Mouse (Mus musculus) midbrain, embryonic 16.5 days (tissue): Measurements from ENCODE around the gene Fhl3. TPM values are rescaled to one million over a fixed set of nuclear protein-coding genes. Genes with fewer than 3 reads are reported as not detected.

ENCODE experiments used
- ATAC-seq: fragments of 200-750 bp; cut with Nextera tagmentation; 2 replicates; pipeline ENCODE4 v1.8.0; 2017; ENCODE audit warnings: moderate TSS enrichment
- H3K27ac ChIP-seq: fragments of 300-500 bp; sonication (generic); 2 replicates; pipeline ENCODE4 v1.5.1; 2014; ENCODE audit warnings: mild to moderate bottlenecking, low read length, mixed read lengths
- H3K27me3 ChIP-seq: fragments of 300-500 bp; sonication (generic); 2 replicates; pipeline ENCODE4 v1.6.1; 2014; ENCODE audit warnings: low read depth, low read length, mixed read lengths; ENCODE audit not compliant: control insufficient read depth, insufficient read depth
- H3K36me3 ChIP-seq: fragments of 300-500 bp; sonication (generic); 2 replicates; pipeline ENCODE4 v1.6.1; 2014; ENCODE audit warnings: mild to moderate bottlenecking, low read length, moderate library complexity, mixed read lengths; ENCODE audit not compliant: control insufficient read depth, insufficient read depth
- H3K4me1 ChIP-seq: fragments of 300-500 bp; sonication (generic); 2 replicates; pipeline ENCODE4 v1.6.1; 2014; ENCODE audit warnings: mild to moderate bottlenecking, low read length, mixed read lengths; ENCODE audit not compliant: control insufficient read depth, insufficient read depth
- H3K4me2 ChIP-seq: fragments of 300-500 bp; sonication (generic); 2 replicates; pipeline ENCODE4 v1.6.1; 2014; ENCODE audit warnings: mild to moderate bottlenecking, low read length, mixed read lengths
- H3K4me3 ChIP-seq: fragments of 300-500 bp; sonication (generic); 2 replicates; pipeline ENCODE4 v1.5.1; 2014; ENCODE audit warnings: low read depth, mild to moderate bottlenecking, low read length, moderate library complexity, mixed read lengths
- H3K9ac ChIP-seq: fragments of 300-500 bp; sonication (generic); 2 replicates; pipeline ENCODE4 v1.6.1; 2014; ENCODE audit warnings: low read depth, low read length, mixed read lengths
- H3K9me3 ChIP-seq: fragments of 300-500 bp; sonication (generic); replicated peaks from 2 replicates; pipeline ENCODE4 v1.6.1; 2014; ENCODE audit warnings: mild to moderate bottlenecking, low read length, mixed read lengths; ENCODE audit not compliant: control insufficient read depth, poor library complexity, severe bottlenecking
- WGBS: fragments of 180-500 bp; shearing (Covaris S2); extraction: QIAGEN DNeasy Blood & Tissue Kit; methylation state at CpG from one replicate; pipeline ENCODE4 v1.1.7; 2014; 5-methylcytosine and 5-hydroxymethylcytosine counted together
- polyA plus RNA-seq: library from polyadenylated mRNA; unstranded; fragments of >200 nt; fragmentation: Nextera tagmentation; extraction: Ambion mirVana; gene quantifications from 2 replicates; pipeline ENCODE4 v1.2.1, GENCODE M21; 2015

Fhl3 gene
- polyA plus RNA-seq = 1.5 and 1.7 TPM in 2 replicates

DNA sequence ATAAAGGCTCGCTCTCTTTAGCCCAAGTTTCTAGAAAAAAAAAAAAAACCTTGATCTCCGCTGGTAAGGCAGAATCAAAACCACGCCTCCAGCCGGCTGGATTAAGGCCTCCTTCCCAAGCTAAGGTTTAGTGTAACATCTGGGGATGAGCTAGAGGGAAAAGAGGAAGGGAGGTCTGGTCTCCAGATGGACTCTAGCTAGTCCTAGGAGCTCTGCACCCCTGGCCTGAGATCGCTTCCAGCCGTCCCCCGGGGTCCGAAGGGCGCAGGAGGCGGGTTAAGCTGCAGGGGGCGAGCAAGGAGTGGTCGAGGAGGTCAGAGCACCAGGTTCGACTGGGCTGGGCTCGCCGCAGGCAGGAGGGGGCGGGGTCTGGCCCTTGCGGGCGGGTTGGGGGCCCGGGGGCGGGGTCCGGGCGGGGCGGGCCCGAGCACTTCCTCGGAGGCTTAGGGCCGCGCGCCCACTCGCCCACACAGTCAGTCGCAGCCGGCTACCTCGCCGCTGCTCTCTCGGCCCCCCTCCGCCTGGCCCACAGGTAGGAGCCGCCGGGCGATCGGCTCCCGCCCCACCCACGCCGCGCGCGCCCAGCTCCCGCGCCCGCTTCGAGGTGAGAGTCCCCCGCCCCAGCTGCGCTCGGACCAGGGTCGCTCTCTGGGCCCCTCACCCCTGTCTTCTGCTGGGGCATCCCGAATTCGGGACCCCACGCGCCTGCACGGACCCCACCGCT lies at the start of gene Fhl3:
Gene Fhl3, plus strand, starts transcription at position 454 of the 724 bp plus-strand sequence.
- Histone ChIP-seq H3K4me3 (peak within 1 kb of the TSS; percentile 67), H3K9ac (peak within 1 kb of the TSS; percentile 76), H3K4me2 (peak within 1 kb of the TSS; percentile 98), H3K4me1 (peaks cover 20% of the 10 kb centered on the region), H3K27ac (no peak within 1 kb of the TSS), H3K27me3 (peaks cover 9% of the 10 kb centered on the region), H3K36me3 (no peaks in the 10 kb centered on the region), H3K9me3 (no peaks in the 10 kb centered on the region)
- peak; percentile 40; the same call in 1 of the 2 replicates for ATAC-seq
- under 1% methylated on average over 38 of the region's 59 CpGs for WGBS

DNA sequence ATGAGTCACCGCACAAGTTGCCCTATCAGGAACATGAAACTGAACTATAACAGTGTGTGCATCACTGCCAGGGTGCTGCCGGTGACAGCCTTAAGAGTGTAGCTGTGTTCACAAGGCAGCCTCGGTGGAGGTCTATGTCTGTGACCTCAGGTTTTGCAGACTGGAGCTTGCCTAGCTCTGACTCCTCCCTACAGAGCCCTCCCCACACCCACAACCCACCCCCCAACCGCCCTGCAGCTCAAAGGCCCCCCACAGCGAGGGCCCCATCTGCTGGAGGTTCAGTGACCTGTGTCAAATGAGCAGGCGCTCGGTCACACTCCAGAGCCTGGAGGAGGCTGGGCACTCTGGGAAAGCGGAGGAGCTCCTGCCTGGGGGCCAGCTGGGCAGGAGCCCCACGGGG lies 47.6 kb upstream of the Fhl3 start:
- WGBS = 6% methylated on average over 9 of the region's 9 CpGs
- H3K4me3 ChIP-seq = no peak overlapping the region
- H3K27ac ChIP-seq = no peak overlapping the region
- no peaks in the 10 kb centered on the region for H3K9me3 ChIP-seq
- no peak overlapping the region for H3K4me2 ChIP-seq
- H3K9ac ChIP-seq = no peak overlapping the region
- no peak for ATAC-seq
- no peaks in the 10 kb centered on the region for H3K36me3 ChIP-seq
- peaks cover 11% of the 10 kb centered on the region for H3K27me3 ChIP-seq
- peaks cover 8% of the 10 kb centered on the region; the same call in 1 of the 2 replicates for H3K4me1 ChIP-seq

DNA sequence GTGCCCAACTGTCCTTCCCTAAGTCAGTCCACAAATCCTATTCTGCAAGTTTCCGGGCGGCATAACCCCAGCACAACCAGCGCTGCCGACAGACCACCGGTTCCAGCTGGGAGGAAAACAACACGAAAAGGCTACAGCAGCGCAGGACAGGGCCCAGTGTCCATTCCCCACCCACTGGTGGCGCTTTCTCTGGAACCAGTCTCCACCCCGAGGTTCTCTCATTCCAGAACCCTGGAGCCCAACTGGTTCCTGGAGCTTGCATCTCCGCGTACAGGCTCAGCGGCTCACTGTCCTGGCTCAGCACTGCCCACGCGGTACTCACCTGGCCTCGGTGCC lies 44.0 kb upstream of the Fhl3 start, which contains the start of gene Pou3f1:
Gene Pou3f1, plus strand, starts transcription at position 290 of the 336 bp plus-strand sequence.
- peak within 1 kb of the TSS; percentile 49 for H3K4me3 ChIP-seq
- WGBS = under 1% methylated on average over 15 of the region's 15 CpGs
- H3K27ac ChIP-seq = peak within 1 kb of the TSS; percentile 64
- no peaks in the 10 kb centered on the region for H3K9me3 ChIP-seq
- no peaks in the 10 kb centered on the region for H3K36me3 ChIP-seq
- peak; percentile 29 for ATAC-seq
- H3K9ac ChIP-seq = peak within 1 kb of the TSS; percentile 68
- H3K4me1 ChIP-seq = peaks cover 21% of the 10 kb centered on the region
- peaks cover 25% of the 10 kb centered on the region for H3K27me3 ChIP-seq
- peak within 1 kb of the TSS; percentile 89 for H3K4me2 ChIP-seq

GRCm38 (mm10) chr4:124656854-124657650 lies 43.4 kb upstream of the Fhl3 start:
- Histone ChIP-seq H3K4me2 (peak overlapping the region; percentile 89), H3K9ac (peak overlapping the region; percentile 68), H3K4me1 (peaks cover 21% of the 10 kb centered on the region), H3K27ac (peak overlapping the region; percentile 51), H3K36me3 (no peaks in the 10 kb centered on the region), H3K27me3 (peaks cover 27% of the 10 kb centered on the region), H3K4me3 (peak overlapping the region; percentile 49), H3K9me3 (no peaks in the 10 kb centered on the region)
- under 1% methylated on average over 78 of the region's 92 CpGs for WGBS
- ATAC-seq = peak; percentile 91

DNA sequence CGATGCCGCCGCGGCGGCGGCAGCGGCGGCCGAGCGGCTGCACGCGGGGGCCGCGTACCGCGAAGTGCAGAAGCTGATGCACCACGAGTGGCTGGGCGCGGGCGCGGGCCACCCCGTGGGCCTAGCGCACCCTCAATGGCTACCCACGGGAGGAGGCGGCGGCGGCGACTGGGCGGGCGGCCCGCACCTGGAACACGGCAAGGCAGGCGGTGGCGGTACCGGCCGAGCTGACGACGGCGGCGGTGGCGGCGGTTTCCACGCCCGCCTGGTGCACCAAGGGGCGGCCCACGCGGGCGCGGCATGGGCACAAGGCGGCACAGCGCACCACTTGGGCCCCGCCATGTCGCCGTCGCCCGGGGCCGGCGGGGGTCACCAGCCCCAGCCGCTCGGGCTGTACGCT lies 42.7 kb upstream of the Fhl3 start:
- Histone ChIP-seq H3K4me1 (peaks cover 18% of the 10 kb centered on the region), H3K27me3 (peaks cover 27% of the 10 kb centered on the region), H3K36me3 (no peaks in the 10 kb centered on the region), H3K9me3 (no peaks in the 10 kb centered on the region), H3K4me2 (peak overlapping the region; percentile 89), H3K27ac (peak overlapping the region; percentile 64), H3K9ac (peak overlapping the region; percentile 68), H3K4me3 (peak overlapping the region; percentile 49)
- WGBS = under 1% methylated on average over 59 of the region's 61 CpGs
- peak; percentile 33 for ATAC-seq

DNA sequence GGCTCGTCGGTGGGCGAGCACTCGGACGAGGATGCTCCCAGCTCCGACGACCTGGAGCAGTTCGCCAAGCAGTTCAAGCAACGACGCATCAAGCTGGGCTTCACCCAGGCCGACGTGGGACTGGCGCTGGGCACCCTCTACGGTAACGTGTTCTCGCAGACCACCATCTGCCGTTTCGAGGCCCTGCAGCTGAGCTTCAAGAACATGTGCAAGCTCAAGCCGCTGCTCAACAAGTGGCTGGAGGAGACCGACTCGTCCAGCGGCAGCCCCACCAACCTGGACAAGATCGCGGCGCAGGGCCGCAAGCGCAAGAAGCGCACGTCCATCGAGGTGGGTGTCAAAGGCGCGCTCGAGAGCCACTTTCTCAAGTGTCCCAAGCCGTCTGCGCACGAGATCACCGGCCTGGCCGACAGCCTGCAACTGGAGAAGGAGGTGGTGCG lies 42.1 kb upstream of the Fhl3 start:
- H3K9ac ChIP-seq = peak overlapping the region; percentile 68
- no peak for ATAC-seq
- peak overlapping the region; percentile 49 for H3K4me3 ChIP-seq
- H3K4me1 ChIP-seq = peaks cover 18% of the 10 kb centered on the region
- no peaks in the 10 kb centered on the region for H3K9me3 ChIP-seq
- under 1% methylated on average over 39 of the region's 39 CpGs for WGBS
- H3K27me3 ChIP-seq = peaks cover 31% of the 10 kb centered on the region
- H3K27ac ChIP-seq = 0 out of 2 replicates have a peak overlapping the region, but pooled peaks have one; percentile 3
- no peaks in the 10 kb centered on the region for H3K36me3 ChIP-seq
- peak overlapping the region; percentile 89 for H3K4me2 ChIP-seq

- Histone ChIP-seq H3K4me3 (peak overlapping the region; percentile 49), H3K9me3 (no peaks in the 10 kb centered on the region), H3K4me1 (peaks cover 23% of the 10 kb centered on the region), H3K27ac (no peak overlapping the region), H3K27me3 (peaks cover 30% of the 10 kb centered on the region), H3K36me3 (no peaks in the 10 kb centered on the region), H3K9ac (peak overlapping the region; percentile 49), H3K4me2 (peak overlapping the region; percentile 89)
- no peak for ATAC-seq
- WGBS = under 1% methylated on average over 67 of the region's 68 CpGs
These were observed 41.0 kb upstream of the Fhl3 start for GRCm38 (mm10) chr4:124659251-124660217.

DNA sequence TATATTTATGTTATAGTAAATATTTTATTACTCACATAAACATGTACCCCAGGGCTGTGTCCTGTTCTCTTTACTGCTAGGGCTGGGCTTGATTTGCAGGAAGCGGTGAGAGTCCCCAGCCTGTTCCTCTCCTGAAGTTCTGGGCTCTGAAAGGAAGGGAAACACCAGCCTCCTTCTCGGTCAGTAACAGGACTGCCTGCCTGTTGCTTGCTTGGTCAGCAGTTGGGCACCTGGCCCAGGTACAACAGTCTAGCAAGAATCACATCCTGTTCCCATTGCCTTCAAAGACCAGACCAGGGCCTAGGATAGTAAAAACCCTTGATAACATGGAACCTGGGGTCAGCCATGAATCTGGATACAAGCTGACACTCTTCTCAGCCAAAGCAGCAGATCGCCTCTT lies 39.9 kb upstream of the Fhl3 start:
- H3K4me3 ChIP-seq = peak overlapping the region; percentile 27
- H3K9ac ChIP-seq = no peak overlapping the region

More for the DNA sequence above, 39.9 kb upstream of the Fhl3 start:
- no peaks in the 10 kb centered on the region for H3K36me3 ChIP-seq
- H3K4me1 ChIP-seq = peaks cover 23% of the 10 kb centered on the region
- H3K9me3 ChIP-seq = no peaks in the 10 kb centered on the region
- WGBS = 38% methylated on average over 3 of the region's 3 CpGs
- H3K27me3 ChIP-seq = peaks cover 20% of the 10 kb centered on the region
- peak overlapping the region; percentile 50 for H3K4me2 ChIP-seq
- no peak for ATAC-seq
- no peak overlapping the region for H3K27ac ChIP-seq
